Mouse (Mus musculus) stomach, embryonic 15.5 days (tissue): ENCODE measurements around the gene Gltpd2. TPM values are rescaled to one million over a fixed set of nuclear protein-coding genes. Genes with fewer than 3 reads are reported as not detected.

ENCODE experiments used
- ATAC-seq: fragments of 200-750 bp; cut with Nextera tagmentation; 2 replicates; pipeline ENCODE4 v1.8.0; 2017; ENCODE audit warnings: low read depth, moderate number of reproducible peaks, moderate TSS enrichment; ENCODE audit not compliant: insufficient read depth, low FRiP score
- H3K27ac ChIP-seq: fragments of 300-500 bp; sonication (generic); 2 replicates; pipeline ENCODE4 v1.5.1; 2015; ENCODE audit warnings: mild to moderate bottlenecking, inconsistent platforms
- H3K27me3 ChIP-seq: fragments of 300-500 bp; sonication (generic); replicated peaks from 2 replicates; pipeline ENCODE4 v1.6.1; 2015; ENCODE audit warnings: inconsistent platforms
- H3K36me3 ChIP-seq: fragments of 300-500 bp; sonication (generic); 2 replicates; pipeline ENCODE4 v1.6.1; 2015; ENCODE audit warnings: inconsistent platforms
- H3K4me1 ChIP-seq: fragments of 300-500 bp; sonication (generic); 2 replicates; pipeline ENCODE4 v1.6.1; 2015; ENCODE audit warnings: inconsistent platforms
- H3K4me2 ChIP-seq: fragments of 300-500 bp; sonication (generic); 2 replicates; pipeline ENCODE4 v1.6.1; 2015; ENCODE audit warnings: mild to moderate bottlenecking, inconsistent platforms
- H3K4me3 ChIP-seq: fragments of 300-500 bp; sonication (generic); replicated peaks from 2 replicates; pipeline ENCODE4 v1.5.1; 2015; ENCODE audit warnings: inconsistent platforms
- H3K9ac ChIP-seq: fragments of 300-500 bp; sonication (generic); 2 replicates; pipeline ENCODE4 v1.6.1; 2015; ENCODE audit warnings: inconsistent platforms
- H3K9me3 ChIP-seq: fragments of 300-500 bp; sonication (generic); 2 replicates; pipeline ENCODE4 v1.6.1; 2016; ENCODE audit warnings: inconsistent platforms
- WGBS: fragments of 180-500 bp; shearing (Covaris S2); methylation state at CpG from one replicate; pipeline ENCODE4 v1.1.7; 2015; 5-methylcytosine and 5-hydroxymethylcytosine counted together
- polyA plus RNA-seq: library from polyadenylated mRNA; unstranded; fragments of >200 nt; fragmentation: Nextera tagmentation; extraction: Ambion mirVana; gene quantifications from 2 replicates; pipeline ENCODE4 v1.2.1, GENCODE M21; 2015

The Gltpd2 gene
- polyA plus RNA-seq, 1 experiment from 2014 or later, result 3.3 TPM

- Histone ChIP-seq H3K4me1 (0 out of 2 replicates have a peak, but pooled peaks cover 2% of the 10 kb centered on the region), H3K27me3 (no peaks in the 10 kb centered on the region), H3K4me2 (peak within 1 kb of the TSS; percentile 33), H3K9me3 (no peaks in the 10 kb centered on the region), H3K4me3 (peak within 1 kb of the TSS; percentile 27), H3K9ac (no peak within 1 kb of the TSS), H3K36me3 (no peaks in the 10 kb centered on the region), H3K27ac (peak within 1 kb of the TSS; percentile 74)
- 49% methylated on average over 9 of the region's 9 CpGs for WGBS
- peak; percentile 82 for ATAC-seq
Measured at GRCm38 (mm10) chr11:70504970-70505369, 14.0 kb upstream of the Gltpd2 start, which contains the start of gene Tm4sf5. Tm4sf5 (plus strand) TSS chr11:70505244.

GRCm38 (mm10) chr11:70506385-70506784 is 12.6 kb upstream of the Gltpd2 start:
- Histone ChIP-seq H3K4me3 (no peak overlapping the region), H3K4me1 (0 out of 2 replicates have a peak, but pooled peaks cover 3% of the 10 kb centered on the region)
- no peak for ATAC-seq

GRCm38 (mm10) chr11:70506962-70507515 is 12.0 kb upstream of the Gltpd2 start:
- no peak overlapping the region for H3K4me2 ChIP-seq
- H3K27ac ChIP-seq, result no peak overlapping the region
- no peaks in the 10 kb centered on the region for H3K36me3 ChIP-seq
- ATAC-seq, result no peak
- H3K9me3 ChIP-seq, result no peaks in the 10 kb centered on the region
- H3K4me3 ChIP-seq, result no peak overlapping the region
- no peaks in the 10 kb centered on the region for H3K27me3 ChIP-seq
- H3K4me1 ChIP-seq, result 0 out of 2 replicates have a peak, but pooled peaks cover 3% of the 10 kb centered on the region
- 69% methylated on average over 7 of the region's 7 CpGs for WGBS
- H3K9ac ChIP-seq, result no peak overlapping the region

More at GRCm38 (mm10) chr11:70506385-70506784, 12.6 kb upstream of the Gltpd2 start:
- Histone ChIP-seq H3K27me3 (no peaks in the 10 kb centered on the region), H3K4me2 (no peak overlapping the region), H3K9me3 (no peaks in the 10 kb centered on the region), H3K9ac (no peak overlapping the region), H3K27ac (no peak overlapping the region), H3K36me3 (no peaks in the 10 kb centered on the region)
- 21% methylated on average over 4 of the region's 4 CpGs for WGBS

- no peaks in the 10 kb centered on the region for H3K36me3 ChIP-seq
- ATAC-seq, result 0 out of 2 replicates have a peak, but pooled peaks have one; percentile 28
- no peak overlapping the region for H3K9ac ChIP-seq
- no peaks in the 10 kb centered on the region for H3K27me3 ChIP-seq
- H3K4me1 ChIP-seq, result 0 out of 2 replicates have a peak, but pooled peaks cover 3% of the 10 kb centered on the region
- H3K9me3 ChIP-seq, result no peaks in the 10 kb centered on the region
- H3K27ac ChIP-seq, result no peak overlapping the region
- no peak overlapping the region for H3K4me3 ChIP-seq
- 12% methylated on average over 19 of the region's 19 CpGs for WGBS
- H3K4me2 ChIP-seq, result peak overlapping the region; percentile 26; the same call in 1 of the 2 replicates
Measured at GRCm38 (mm10) chr11:70509753-70510564, 9.0 kb upstream of the Gltpd2 start.

GRCm38 (mm10) chr11:70511242-70511641 is 7.8 kb upstream of the Gltpd2 start:
- Histone ChIP-seq H3K4me1 (0 out of 2 replicates have a peak, but pooled peaks cover 3% of the 10 kb centered on the region), H3K4me2 (no peak overlapping the region), H3K36me3 (no peaks in the 10 kb centered on the region), H3K27me3 (no peaks in the 10 kb centered on the region), H3K9ac (no peak overlapping the region), H3K9me3 (no peaks in the 10 kb centered on the region), H3K4me3 (no peak overlapping the region), H3K27ac (no peak overlapping the region)
- WGBS, result 73% methylated on average over 2 of the region's 2 CpGs
- ATAC-seq, result no peak

- 84% methylated on average over 7 of the region's 7 CpGs for WGBS
- H3K4me1 ChIP-seq, result 0 out of 2 replicates have a peak, but pooled peaks cover 3% of the 10 kb centered on the region
- no peaks in the 10 kb centered on the region for H3K27me3 ChIP-seq
- no peak for ATAC-seq
- no peak overlapping the region for H3K4me2 ChIP-seq
- no peak overlapping the region for H3K4me3 ChIP-seq
- H3K9ac ChIP-seq, result no peak overlapping the region
- no peak overlapping the region for H3K27ac ChIP-seq
- H3K36me3 ChIP-seq, result no peaks in the 10 kb centered on the region
- H3K9me3 ChIP-seq, result no peaks in the 10 kb centered on the region
Measured at GRCm38 (mm10) chr11:70511825-70512224, 7.2 kb upstream of the Gltpd2 start.

- Histone ChIP-seq H3K36me3 (no peaks in the 10 kb centered on the region), H3K9ac (no peak overlapping the region), H3K27ac (no peak overlapping the region), H3K9me3 (no peaks in the 10 kb centered on the region), H3K4me2 (no peak overlapping the region), H3K4me1 (0 out of 2 replicates have a peak, but pooled peaks cover 3% of the 10 kb centered on the region), H3K27me3 (no peaks in the 10 kb centered on the region), H3K4me3 (no peak overlapping the region)
- no peak for ATAC-seq
- 73% methylated on average over 7 of the region's 7 CpGs for WGBS
Measured at GRCm38 (mm10) chr11:70512709-70513342, 6.2 kb upstream of the Gltpd2 start.

- no peak overlapping the region for H3K9ac ChIP-seq
- H3K27ac ChIP-seq, result no peak overlapping the region
- no peaks in the 10 kb centered on the region for H3K27me3 ChIP-seq
- no peak overlapping the region for H3K4me3 ChIP-seq
- no peaks in the 10 kb centered on the region for H3K36me3 ChIP-seq
- H3K4me1 ChIP-seq, result 0 out of 2 replicates have a peak, but pooled peaks cover 3% of the 10 kb centered on the region
- H3K4me2 ChIP-seq, result no peak overlapping the region
- 60% methylated on average over 11 of the region's 11 CpGs for whole genome bisulfite sequencing
- H3K9me3 ChIP-seq, result no peaks in the 10 kb centered on the region
- no peak for ATAC-seq
Measured at GRCm38 (mm10) chr11:70513520-70513919, 5.5 kb upstream of the Gltpd2 start.

- Histone ChIP-seq H3K9me3 (no peaks in the 10 kb centered on the region), H3K36me3 (no peaks in the 10 kb centered on the region), H3K4me1 (0 out of 2 replicates have a peak, but pooled peaks cover 3% of the 10 kb centered on the region), H3K4me3 (no peak within 1 kb of the TSS), H3K27me3 (no peaks in the 10 kb centered on the region), H3K27ac (no peak within 1 kb of the TSS), H3K9ac (no peak within 1 kb of the TSS), H3K4me2 (no peak within 1 kb of the TSS)
- WGBS, result 82% methylated on average over 7 of the region's 7 CpGs
- ATAC-seq, result no peak
Measured at GRCm38 (mm10) chr11:70514288-70514687, 4.7 kb upstream of the Gltpd2 start, which contains the start of gene Vmo1. Vmo1 (minus strand) TSS chr11:70514616.

- no peak overlapping the region for H3K4me3 ChIP-seq
- 19% methylated on average over 2 of the region's 2 CpGs for WGBS
- ATAC-seq, result no peak
Measured at GRCm38 (mm10) chr11:70516352-70516751, 2.6 kb upstream of the Gltpd2 start.

GRCm38 (mm10) chr11:70518436-70518835 is 560 bp upstream of the Gltpd2 start:
- WGBS, result 33% methylated on average over 1 of the region's 1 CpGs
- no peak overlapping the region for H3K4me3 ChIP-seq
- H3K4me2 ChIP-seq, result no peak overlapping the region
- H3K9ac ChIP-seq, result no peak overlapping the region
- no peaks in the 10 kb centered on the region for H3K9me3 ChIP-seq
- peaks cover 9% of the 10 kb centered on the region; the same call in 1 of the 2 replicates for H3K4me1 ChIP-seq
- H3K36me3 ChIP-seq, result no peaks in the 10 kb centered on the region
- ATAC-seq, result no peak
- no peaks in the 10 kb centered on the region for H3K27me3 ChIP-seq
- H3K27ac ChIP-seq, result no peak overlapping the region

More at GRCm38 (mm10) chr11:70516352-70516751, 2.6 kb upstream of the Gltpd2 start:
- no peak overlapping the region for H3K27ac ChIP-seq
- no peak overlapping the region for H3K9ac ChIP-seq
- H3K9me3 ChIP-seq, result no peaks in the 10 kb centered on the region
- H3K4me2 ChIP-seq, result no peak overlapping the region
- no peaks in the 10 kb centered on the region for H3K27me3 ChIP-seq
- no peaks in the 10 kb centered on the region for H3K36me3 ChIP-seq
- H3K4me1 ChIP-seq, result peaks cover 9% of the 10 kb centered on the region; the same call in 1 of the 2 replicates
